Mouse (Mus musculus) stomach, postnatal 0 days (tissue): Measurements from ENCODE around the gene Shc1. TPM values are rescaled to one million over a fixed set of nuclear protein-coding genes. Genes with fewer than 3 reads are reported as not detected.

ENCODE experiments used
- ATAC-seq: fragments of 200-750 bp; cut with Nextera tagmentation; 2 replicates; pipeline ENCODE4 v1.8.0; 2017; ENCODE audit not compliant: low FRiP score, low TSS enrichment
- DNase-seq: peaks from one replicate; pipeline ENCODE4 v3.0.0-alpha.2; 2016; ENCODE audit warnings: low spot score
- H3K27ac ChIP-seq: fragments of 300-500 bp; sonication (generic); replicated peaks from 2 replicates; pipeline ENCODE4 v1.5.1; 2014; ENCODE audit warnings: mild to moderate bottlenecking, control low read depth
- H3K27me3 ChIP-seq: fragments of 300-500 bp; sonication (generic); 2 replicates; pipeline ENCODE4 v1.6.1; 2014; ENCODE audit warnings: low read length; ENCODE audit not compliant: control insufficient read depth, insufficient read depth
- H3K36me3 ChIP-seq: fragments of 300-500 bp; sonication (generic); 2 replicates; pipeline ENCODE4 v1.6.1; 2014; ENCODE audit warnings: low read length, mixed read lengths; ENCODE audit not compliant: control insufficient read depth, insufficient read depth
- H3K4me1 ChIP-seq: fragments of 300-500 bp; sonication (generic); replicated peaks from 2 replicates; pipeline ENCODE4 v1.6.1; 2014; ENCODE audit warnings: antibody characterized with exemption; ENCODE audit not compliant: control insufficient read depth, insufficient read depth
- H3K4me2 ChIP-seq: fragments of 300-500 bp; sonication (generic); replicated peaks from 2 replicates; pipeline ENCODE4 v1.6.1; 2014; ENCODE audit warnings: low read depth, mild to moderate bottlenecking, control low read depth, moderate library complexity
- H3K4me3 ChIP-seq: fragments of 300-500 bp; sonication (generic); 2 replicates; pipeline ENCODE4 v1.5.1; 2014; ENCODE audit warnings: low read depth, low read length, control low read depth
- H3K9ac ChIP-seq: fragments of 300-500 bp; sonication (generic); 2 replicates; pipeline ENCODE4 v1.6.1; 2014; ENCODE audit warnings: mild to moderate bottlenecking, low read length, control low read depth, mixed read lengths
- H3K9me3 ChIP-seq: fragments of 300-500 bp; sonication (generic); 2 replicates; pipeline ENCODE4 v1.6.1; 2016; ENCODE audit warnings: low read length; ENCODE audit not compliant: control insufficient read depth
- CTCF ChIP-seq: IDR thresholded peaks from 2 replicates; pipeline ENCODE4 v1.5.1; 2016; ENCODE audit warnings: antibody characterized with exemption, low read depth, mild to moderate bottlenecking, moderate library complexity
- EP300 ChIP-seq: optimal IDR thresholded peaks from 2 replicates; pipeline ENCODE3; 2016; ENCODE audit warnings: antibody characterized with exemption
- WGBS: fragments of 180-500 bp; shearing (Covaris S2); extraction: QIAGEN DNeasy Blood & Tissue Kit; methylation state at CpG from one replicate; pipeline ENCODE4 v1.1.7; 2014; 5-methylcytosine and 5-hydroxymethylcytosine counted together
- polyA plus RNA-seq: library from polyadenylated mRNA; unstranded; fragments of >200 nt; fragmentation: Nextera tagmentation; extraction: Ambion mirVana; gene quantifications from 2 replicates; pipeline ENCODE4 v1.2.1, GENCODE M21; 2015

Gene Shc1
- polyA plus RNA-seq, 1 experiment from 2014 or later = 42.6 TPM

GRCm38 (mm10) chr3:89380291-89380690, 38.0 kb upstream of the Shc1 start:
- no peaks in the 10 kb centered on the region for H3K9me3 ChIP-seq
- H3K4me1 ChIP-seq = peaks cover 8% of the 10 kb centered on the region
- ATAC-seq (no peak), DNase-seq (no peak)
- H3K4me3 ChIP-seq = no peak overlapping the region
- no peak overlapping the region for H3K9ac ChIP-seq
- TF ChIP-seq CTCF (no peak), EP300 (no peak)
- no peaks in the 10 kb centered on the region for H3K27me3 ChIP-seq
- no peak overlapping the region for H3K4me2 ChIP-seq
- WGBS = 91% methylated on average over 14 of the region's 14 CpGs
- no peak overlapping the region for H3K27ac ChIP-seq
- H3K36me3 ChIP-seq = peaks cover 7% of the 10 kb centered on the region

GRCm38 (mm10) chr3:89380711-89381110, 37.5 kb upstream of the Shc1 start:
- 92% methylated on average over 18 of the region's 18 CpGs for WGBS
- H3K9me3 ChIP-seq = no peaks in the 10 kb centered on the region
- no peak for TF ChIP-seq EP300
- TF ChIP-seq CTCF = no peak
- no peak for DNase-seq
- H3K4me1 ChIP-seq = peaks cover 8% of the 10 kb centered on the region
- H3K9ac ChIP-seq = no peak overlapping the region
- ATAC-seq = no peak
- no peak overlapping the region for H3K4me2 ChIP-seq
- no peak overlapping the region for H3K27ac ChIP-seq
- peaks cover 7% of the 10 kb centered on the region for H3K36me3 ChIP-seq
- H3K27me3 ChIP-seq = no peaks in the 10 kb centered on the region
- H3K4me3 ChIP-seq = no peak overlapping the region

- no peak overlapping the region for H3K4me2 ChIP-seq
- DNase-seq (no peak), ATAC-seq (no peak)
- H3K27me3 ChIP-seq = no peaks in the 10 kb centered on the region
- no peaks in the 10 kb centered on the region for H3K9me3 ChIP-seq
- 78% methylated on average over 11 of the region's 11 CpGs for WGBS
- no peak overlapping the region for H3K4me3 ChIP-seq
- no peak overlapping the region for H3K27ac ChIP-seq
- TF ChIP-seq CTCF = no peak
- no peak for TF ChIP-seq EP300
- no peak overlapping the region for H3K9ac ChIP-seq
- H3K36me3 ChIP-seq = peaks cover 7% of the 10 kb centered on the region
- peaks cover 8% of the 10 kb centered on the region for H3K4me1 ChIP-seq
Observed at GRCm38 (mm10) chr3:89381233-89381632, 37.0 kb upstream of the Shc1 start.

- TF ChIP-seq CTCF = no peak
- TF ChIP-seq EP300 = no peak
- ATAC-seq = no peak
- Histone ChIP-seq H3K4me3 (no peak overlapping the region), H3K4me1 (peaks cover 8% of the 10 kb centered on the region), H3K27ac (no peak overlapping the region), H3K4me2 (no peak overlapping the region), H3K9me3 (no peaks in the 10 kb centered on the region), H3K27me3 (no peaks in the 10 kb centered on the region), H3K9ac (no peak overlapping the region), H3K36me3 (peaks cover 7% of the 10 kb centered on the region)
- DNase-seq = no peak
- WGBS = 86% methylated on average over 9 of the region's 9 CpGs
Observed at GRCm38 (mm10) chr3:89382033-89382882, 36.0 kb upstream of the Shc1 start.

DNA sequence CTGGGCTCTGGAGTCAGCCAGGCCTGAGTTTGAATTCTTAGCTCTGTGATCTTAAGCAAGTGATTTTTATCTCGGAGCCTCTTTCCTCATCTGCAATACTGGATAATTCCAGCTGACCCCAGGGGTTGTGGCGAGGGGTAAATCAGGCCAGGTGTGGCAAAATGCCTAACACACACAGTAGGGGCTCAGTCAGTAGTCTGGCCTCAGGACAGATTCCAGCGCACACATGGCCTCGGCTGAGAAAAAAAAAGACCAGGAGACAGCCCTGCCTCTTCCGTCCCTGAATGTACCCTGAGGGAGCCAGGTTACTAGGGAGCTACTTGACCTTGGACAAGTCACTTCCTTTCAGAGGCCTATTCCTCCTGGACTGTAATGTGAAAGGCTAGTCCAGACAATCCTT, 35.3 kb upstream of the Shc1 start:
- Histone ChIP-seq H3K9me3 (no peaks in the 10 kb centered on the region), H3K9ac (no peak overlapping the region), H3K4me1 (peaks cover 6% of the 10 kb centered on the region), H3K4me2 (no peak overlapping the region), H3K36me3 (peaks cover 7% of the 10 kb centered on the region), H3K4me3 (no peak overlapping the region), H3K27me3 (no peaks in the 10 kb centered on the region), H3K27ac (no peak overlapping the region)
- ATAC-seq (no peak), DNase-seq (no peak)
- WGBS = 63% methylated on average over 5 of the region's 5 CpGs
- no peak for TF ChIP-seq EP300
- TF ChIP-seq CTCF = no peak

GRCm38 (mm10) chr3:89383651-89384255, 34.5 kb upstream of the Shc1 start:
- no peak for DNase-seq
- Histone ChIP-seq H3K4me1 (peaks cover 7% of the 10 kb centered on the region), H3K27me3 (no peaks in the 10 kb centered on the region), H3K27ac (peak overlapping the region; percentile 79), H3K4me3 (no peak overlapping the region), H3K9ac (no peak overlapping the region), H3K9me3 (no peaks in the 10 kb centered on the region), H3K4me2 (no peak overlapping the region; the same call in 1 of the 2 replicates), H3K36me3 (peaks cover 7% of the 10 kb centered on the region)
- TF ChIP-seq EP300 (no peak), CTCF (no peak)
- no peak for ATAC-seq
- 48% methylated on average over 5 of the region's 5 CpGs for WGBS
